Mouse (Mus musculus) R1 (cell line): Measurements from ENCODE around the gene Tmem164.

Source experiments
- DNase-seq: peaks from one replicate; pipeline ENCODE4 v3.0.0-alpha.2; 2018; ENCODE audit warnings: low read depth, low spot score

The Tmem164 gene

GRCm38 (mm10) chrX:142688509-142688908 lies 7.3 kb downstream of the Tmem164 start:
- no peak for DNase-seq

GRCm38 (mm10) chrX:142693256-142693655 lies 12.1 kb downstream of the Tmem164 start:
- no peak for DNase-seq

GRCm38 (mm10) chrX:142694338-142694737 lies 13.1 kb downstream of the Tmem164 start:
- no peak for DNase-seq

DNA sequence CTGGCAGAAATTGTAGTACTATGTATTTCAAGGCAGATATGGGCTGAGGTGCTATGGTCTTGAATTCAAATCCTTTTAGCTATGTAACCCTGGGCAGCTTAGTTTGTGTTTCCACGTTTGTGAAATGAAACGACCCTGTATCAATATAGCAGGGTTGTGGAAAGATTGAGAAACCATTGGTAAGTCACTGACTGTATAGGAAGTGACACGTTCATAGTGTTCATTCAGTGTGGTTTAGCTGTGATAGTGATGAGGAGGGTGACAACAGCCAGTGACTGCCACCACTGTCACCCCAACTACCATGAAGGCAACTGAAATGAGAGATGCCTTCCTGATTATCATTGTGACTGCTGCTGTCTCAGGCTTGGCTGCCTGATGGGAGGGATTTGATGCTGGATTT lies 13.7 kb downstream of the Tmem164 start:
- DNase-seq = no peak

DNA sequence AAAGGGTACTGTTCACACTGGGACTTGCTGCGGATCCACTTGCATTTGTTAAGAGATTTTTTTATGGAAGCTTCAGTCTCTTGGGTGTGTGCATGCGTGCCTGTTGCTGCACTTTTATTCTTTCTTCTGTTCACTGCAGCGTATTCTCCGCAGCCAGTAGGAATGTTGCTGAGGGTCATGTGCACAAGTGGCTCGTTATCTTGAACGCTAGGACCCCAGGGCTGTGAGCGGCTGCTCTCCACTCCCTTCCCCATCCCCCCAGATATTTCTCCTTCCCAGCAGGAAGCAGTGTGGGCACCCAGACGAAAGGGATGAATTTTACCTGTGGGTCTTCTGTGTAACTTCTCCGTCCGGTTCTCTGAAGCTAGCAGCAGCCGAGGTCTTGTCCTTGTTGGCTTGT lies 15.6 kb downstream of the Tmem164 start:
- no peak for DNase-seq

- DNase-seq = no peak
These were observed 16.5 kb downstream of the Tmem164 start for GRCm38 (mm10) chrX:142697545-142698204.

- DNase-seq = peak; percentile 12
These were observed 17.0 kb downstream of the Tmem164 start for GRCm38 (mm10) chrX:142698212-142698611.

- no peak for DNase-seq
These were observed 20.9 kb downstream of the Tmem164 start for GRCm38 (mm10) chrX:142702094-142702493.

GRCm38 (mm10) chrX:142702566-142702965 lies 21.4 kb downstream of the Tmem164 start:
- no peak for DNase-seq

DNA sequence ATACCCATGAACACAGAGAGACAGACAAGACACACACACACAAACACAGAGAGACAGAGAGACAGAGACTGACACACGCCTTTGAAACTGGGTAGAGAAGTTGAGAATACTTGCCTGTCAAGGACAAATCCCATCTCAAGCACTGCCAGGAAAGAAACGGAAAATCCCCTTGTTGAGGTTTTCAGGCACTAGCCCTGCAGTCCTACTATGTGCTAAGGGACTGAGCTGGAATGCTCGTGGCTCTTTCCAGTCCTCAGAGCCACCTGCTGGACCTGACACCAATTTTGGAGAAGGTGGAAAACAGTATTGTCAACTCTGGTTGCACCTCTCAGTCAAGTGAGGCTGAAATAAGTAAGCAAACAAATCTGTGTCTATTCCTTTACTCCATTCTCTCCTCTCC lies 22.7 kb downstream of the Tmem164 start:
- DNase-seq = no peak

DNA sequence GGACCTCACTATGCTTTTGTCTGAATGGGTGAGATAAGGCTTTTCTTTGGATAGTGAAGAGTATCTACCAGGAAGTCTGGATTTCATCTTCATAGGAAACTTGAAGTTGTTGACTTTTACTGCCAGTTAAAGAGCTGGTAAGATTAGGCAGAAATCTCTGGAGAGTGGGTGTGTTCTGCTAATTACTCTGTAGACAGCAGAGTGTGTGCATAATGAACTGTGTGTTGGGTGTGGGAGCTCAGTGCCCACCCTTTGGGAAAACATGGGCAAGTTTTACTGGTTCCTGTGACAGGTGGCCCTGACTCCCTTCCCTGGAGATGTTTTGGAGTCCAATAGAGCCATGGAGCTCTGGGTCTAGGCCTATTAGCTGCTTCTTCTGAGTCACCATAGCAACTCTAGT lies 27.1 kb downstream of the Tmem164 start:
- DNase-seq = no peak

GRCm38 (mm10) chrX:142716014-142716413 lies 34.8 kb downstream of the Tmem164 start:
- no peak for DNase-seq

DNA sequence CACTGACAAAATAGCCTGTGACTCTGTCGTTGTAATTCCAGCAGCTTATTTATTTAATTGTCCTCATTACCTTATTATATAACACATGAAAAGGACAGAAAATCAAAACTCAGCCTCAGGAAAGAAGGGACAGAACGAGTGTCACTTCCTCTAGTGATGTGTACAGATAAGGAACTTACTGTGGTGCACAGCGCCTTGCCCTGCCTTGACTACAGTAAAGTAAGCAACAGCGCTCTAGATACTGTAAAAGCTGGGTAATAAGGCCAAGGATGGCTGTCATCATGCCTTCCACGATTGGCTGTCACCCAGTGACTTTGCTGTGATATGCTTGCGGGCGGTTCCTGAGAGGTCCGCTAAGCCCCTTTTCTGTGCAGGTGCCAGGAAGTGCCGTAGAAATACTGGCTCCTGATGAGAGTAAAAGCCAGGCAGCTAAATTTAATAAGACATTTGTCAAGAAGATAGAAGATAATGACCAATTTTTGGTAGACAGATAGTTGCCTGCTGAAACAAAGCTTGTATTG lies 36.8 kb downstream of the Tmem164 start:
- DNase-seq = no peak

DNA sequence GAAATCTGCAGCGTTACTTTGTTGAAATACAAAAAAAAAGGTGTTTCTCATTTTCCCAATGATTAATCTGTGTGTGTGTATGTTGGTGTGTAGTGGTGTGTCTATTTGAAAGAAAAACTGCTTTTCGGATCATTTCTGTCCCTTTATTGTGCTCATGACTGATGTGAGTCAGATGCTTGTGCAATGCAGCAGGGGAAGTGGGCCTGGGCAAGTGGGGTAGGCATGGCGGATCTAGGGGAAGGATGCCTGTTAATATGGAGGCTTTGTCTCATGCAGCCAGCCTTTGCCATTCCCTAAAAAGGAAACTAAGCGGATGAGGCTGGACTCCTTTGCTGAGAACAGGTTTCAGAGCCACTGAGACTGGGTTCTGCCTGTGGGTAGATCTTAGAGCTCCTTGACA lies 37.6 kb downstream of the Tmem164 start:
- DNase-seq = no peak

- no peak for DNase-seq
These were observed 40.7 kb downstream of the Tmem164 start for GRCm38 (mm10) chrX:142721897-142722296.

DNA sequence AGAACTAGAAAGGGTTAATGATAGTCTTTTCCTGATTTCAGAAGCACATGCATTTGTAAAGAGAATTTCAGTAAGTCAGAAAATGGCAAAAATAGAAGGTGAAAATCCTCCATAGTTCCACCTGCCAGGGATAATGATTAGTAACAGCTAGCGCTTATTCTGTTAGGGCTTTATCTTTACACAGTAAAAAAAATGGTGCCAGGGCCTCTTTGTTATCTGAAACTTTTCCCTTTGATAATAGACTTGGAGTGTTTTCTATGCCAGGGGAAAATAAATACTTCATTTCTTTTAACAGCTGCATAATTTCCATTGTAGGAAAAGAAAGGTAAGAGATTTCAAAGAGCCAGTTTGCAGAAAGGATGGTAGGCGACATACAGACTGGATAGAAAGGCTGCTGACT lies 43.0 kb downstream of the Tmem164 start:
- DNase-seq = no peak

GRCm38 (mm10) chrX:142725571-142725970 lies 44.4 kb downstream of the Tmem164 start:
- no peak for DNase-seq

GRCm38 (mm10) chrX:142726311-142726710 lies 45.1 kb downstream of the Tmem164 start:
- DNase-seq = no peak

DNA sequence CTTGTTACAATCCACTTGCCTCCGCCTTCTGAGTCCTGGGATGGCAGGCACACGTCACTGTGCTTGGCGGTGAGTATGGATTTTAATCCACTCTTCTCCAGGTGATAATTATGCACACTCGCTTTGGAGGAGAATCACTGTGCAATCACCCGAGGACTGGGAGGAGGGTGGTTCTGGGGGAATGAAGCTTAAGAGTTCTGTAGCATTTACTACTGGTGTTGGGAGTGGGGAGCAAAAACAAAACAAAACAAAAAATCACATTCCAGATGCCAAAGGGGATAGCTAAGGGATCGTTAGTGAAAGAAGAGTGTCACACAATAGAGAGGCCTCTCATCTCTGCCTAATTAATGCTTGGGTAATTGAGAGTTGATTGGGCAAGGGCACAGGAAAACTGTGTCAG lies 46.6 kb downstream of the Tmem164 start:
- no peak for DNase-seq

GRCm38 (mm10) chrX:142729040-142729439 lies 47.8 kb downstream of the Tmem164 start:
- no peak for DNase-seq

- DNase-seq = no peak
These were observed 48.3 kb downstream of the Tmem164 start for GRCm38 (mm10) chrX:142729482-142729881.

- DNase-seq = no peak
These were observed 55.9 kb downstream of the Tmem164 start for GRCm38 (mm10) chrX:142737099-142737498.

GRCm38 (mm10) chrX:142737719-142738118 lies 56.5 kb downstream of the Tmem164 start:
- DNase-seq = peak; percentile 19

- DNase-seq = peak; percentile 17
These were observed 66.2 kb downstream of the Tmem164 start for GRCm38 (mm10) chrX:142747428-142747827.
